Comparison of ENCODE assay signal across 25 mouse cellular contexts in the genomic region with DNA sequence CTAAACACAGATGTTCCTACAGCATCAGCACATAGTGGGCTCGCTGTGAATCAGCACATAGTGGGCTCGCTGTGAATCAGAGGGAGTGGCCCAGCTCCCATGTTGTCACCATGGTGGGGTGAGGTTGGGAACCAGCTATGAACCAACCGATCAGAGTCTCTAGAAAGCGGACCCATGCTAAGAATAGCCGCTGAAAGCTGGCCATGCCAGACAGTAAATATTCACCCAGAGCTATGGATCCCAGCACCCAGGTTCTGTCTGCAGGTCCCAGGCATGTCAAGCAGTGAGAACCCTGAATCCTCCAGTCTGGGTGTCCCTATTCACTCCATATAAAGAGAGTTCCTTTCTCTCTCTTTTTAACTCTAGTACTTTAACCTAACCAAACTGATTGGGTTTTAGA.
"Had no signal": no experiment of that assay in that cellular context is flagged by ENCODE, and none has a peak within 500 bp of the region (broad histone marks: within the 10 kb centered on the region; RNA-seq: fewer than 3 reads in every experiment).

No protein-coding gene starts in this region.

- H3K4me3 ChIP-seq: embryonic facial prominence, embryonic 10.5 days; embryonic facial prominence, embryonic 12.5 days; embryonic facial prominence, embryonic 13.5 days; embryonic facial prominence, embryonic 15.5 days; erythroblast, embryonic 14.5 days; forebrain, embryonic 10.5 days; forebrain, embryonic 12.5 days; forebrain, embryonic 13.5 days; forebrain, embryonic 15.5 days; gastrocnemius, adult 2 months had no signal

- H3K27ac ChIP-seq: embryonic facial prominence, embryonic 10.5 days; embryonic facial prominence, embryonic 12.5 days; embryonic facial prominence, embryonic 13.5 days; embryonic facial prominence, embryonic 15.5 days; forebrain, embryonic 10.5 days; forebrain, embryonic 12.5 days; forebrain, embryonic 13.5 days; forebrain, embryonic 15.5 days; gastrocnemius, adult 2 months had no signal

- H3K4me2 ChIP-seq: embryonic facial prominence, embryonic 12.5 days; embryonic facial prominence, embryonic 13.5 days; embryonic facial prominence, embryonic 15.5 days; forebrain, embryonic 12.5 days; forebrain, embryonic 13.5 days; forebrain, embryonic 15.5 days had no signal

- H3K36me3 ChIP-seq: embryonic facial prominence, embryonic 15.5 days; forebrain, embryonic 15.5 days had no signal

- ATAC-seq: forebrain, embryonic 13.5 days; forebrain, embryonic 14.5 days; forebrain, embryonic 15.5 days; forebrain, embryonic 16.5 days; forebrain, postnatal 0 days had no signal

- H3K27me3 ChIP-seq: embryonic facial prominence, embryonic 12.5 days; embryonic facial prominence, embryonic 13.5 days; embryonic facial prominence, embryonic 15.5 days; forebrain, embryonic 12.5 days; forebrain, embryonic 13.5 days; forebrain, embryonic 15.5 days had no signal

- H3K9ac ChIP-seq: embryonic facial prominence, embryonic 12.5 days; embryonic facial prominence, embryonic 13.5 days; embryonic facial prominence, embryonic 15.5 days; forebrain, embryonic 12.5 days; forebrain, embryonic 13.5 days; forebrain, embryonic 15.5 days; forebrain, postnatal 0 days had no signal

- H3K9me3 ChIP-seq: embryonic facial prominence, embryonic 10.5 days; embryonic facial prominence, embryonic 12.5 days; embryonic facial prominence, embryonic 13.5 days; embryonic facial prominence, embryonic 15.5 days; forebrain, embryonic 10.5 days; forebrain, embryonic 12.5 days; forebrain, embryonic 13.5 days; forebrain, embryonic 15.5 days had no signal

- DNase-seq: cerebellum, adult 2 months; cerebellum, adult 8-10 months; cerebellum, adult 9-10 months; cerebellum, adult 9-11 months; cerebellum, postnatal 10 days; cerebellum, postnatal 14 days; cerebellum, postnatal 25 days; cerebellum, postnatal 36 days; forebrain, postnatal 0 days; gastrocnemius, adult 2 months; gastrocnemius, postnatal 10 days; gastrocnemius, postnatal 14 days; gastrocnemius, postnatal 25 days; gastrocnemius, postnatal 36 days had no signal

- H3K4me1 ChIP-seq: embryonic facial prominence, embryonic 15.5 days had no signal
